8 mouse cellular contexts compared by ENCODE assay signal in the genomic region with DNA sequence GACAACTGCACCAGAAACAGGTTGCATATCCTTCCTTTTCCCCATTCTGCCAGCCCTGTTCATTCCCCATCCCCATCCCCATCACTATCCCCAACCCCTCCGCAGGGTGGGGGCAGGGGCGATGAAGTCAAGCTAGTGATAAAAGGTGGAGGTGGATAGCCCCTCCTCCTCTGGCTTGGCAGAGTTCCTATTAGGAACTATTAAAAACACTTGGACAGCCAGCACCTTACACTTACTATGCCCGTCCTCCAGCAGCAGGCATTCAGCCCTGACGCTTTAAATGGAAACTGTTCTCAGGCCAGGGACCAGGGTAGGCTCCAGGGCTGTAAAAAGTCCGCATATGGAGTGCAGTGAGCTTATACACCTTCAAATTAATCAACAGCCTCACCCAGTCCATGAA. TPM values are rescaled to one million over a fixed set of nuclear protein-coding genes. Genes with fewer than 3 reads are reported as not detected.
DNase-seq lines count a peak whose midpoint lies in the region; ATAC-seq and TF ChIP-seq lines count a peak whose summit lies in the region.

No protein-coding gene starts in this region.

- H3K36me3 ChIP-seq in kidney, adult 2 months (ENCODE audit: control insufficient read depth, insufficient read depth, low read length) = no peaks in the 10 kb centered on the region
- peaks cover 27% of the 10 kb centered on the region for H3K36me3 ChIP-seq in heart, adult 2 months (ENCODE audit: control insufficient read depth, insufficient read depth, low read length)
- H3K36me3 ChIP-seq in intestine, embryonic 16.5 days (ENCODE audit: control insufficient read depth, insufficient read depth, low read length) = no peaks in the 10 kb centered on the region
- H3K36me3 ChIP-seq in neural tube, embryonic 13.5 days = no peaks in the 10 kb centered on the region

- no peak for TF ChIP-seq POLR2A in kidney, adult 2 months (IDR thresholded peaks at IDR 0.05; ENCODE audit: low read depth, low read length)
- peak; percentile 75 for TF ChIP-seq POLR2A in heart, adult 2 months (IDR thresholded peaks at IDR 0.05; ENCODE audit: insufficient read depth, low read depth, low read length)

- peak; percentile 30 for DNase-seq in kidney, adult 2 months
- DNase-seq in kidney, adult 18-20 months = no peak
- DNase-seq in heart, adult 2 months = peak; percentile 65 to 69
- DNase-seq in adrenal gland, postnatal 14 days = no peak
- no peak for DNase-seq in adrenal gland, adult 18-20 months (ENCODE audit: low spot score in 2 of 2)
- DNase-seq in testis, postnatal 14 days (ENCODE audit: low spot score) = no peak

- H3K4me1 ChIP-seq in kidney, adult 2 months (ENCODE audit: control insufficient read depth, insufficient read depth, low read length) = no peaks in the 10 kb centered on the region
- peaks cover 18% of the 10 kb centered on the region for H3K4me1 ChIP-seq in heart, adult 2 months (ENCODE audit: control insufficient read depth, insufficient read depth, low read length)
- peaks cover 18% of the 10 kb centered on the region for H3K4me1 ChIP-seq in intestine, embryonic 16.5 days (ENCODE audit: control insufficient read depth, insufficient read depth, low read length)
- peaks cover 32% of the 10 kb centered on the region for H3K4me1 ChIP-seq in neural tube, embryonic 13.5 days (replicated peaks)

- H3K4me3 ChIP-seq in kidney, adult 2 months (ENCODE audit: insufficient read depth, low read depth, low read length) = no peak overlapping the region; the same call in 1 of the 2 replicates
- peak overlapping the region; percentile 95 for H3K4me3 ChIP-seq in heart, adult 2 months
- H3K4me3 ChIP-seq in intestine, embryonic 16.5 days (ENCODE audit: low read length) = peak overlapping the region; percentile 15; the same call in 1 of the 2 replicates
- peak overlapping the region; percentile 75 for H3K4me3 ChIP-seq in neural tube, embryonic 13.5 days

- H3K9me3 ChIP-seq in intestine, embryonic 16.5 days (ENCODE audit: control insufficient read depth, low read length) = no peaks in the 10 kb centered on the region
- no peaks in the 10 kb centered on the region for H3K9me3 ChIP-seq in neural tube, embryonic 13.5 days

- H3K79me2 ChIP-seq in heart, adult 2 months (replicated peaks; ENCODE audit: control insufficient read depth, insufficient read depth, low read length) = no peaks in the 10 kb centered on the region; the same call in 1 of the 2 replicates

- H3K4me2 ChIP-seq in intestine, embryonic 16.5 days (ENCODE audit: low read depth, low read length) = peak overlapping the region; percentile 95
- H3K4me2 ChIP-seq in neural tube, embryonic 13.5 days = peak overlapping the region; percentile 79

- no peak overlapping the region for H3K9ac ChIP-seq in heart, adult 2 months (ENCODE audit: low read depth, low read length)
- no peak overlapping the region for H3K9ac ChIP-seq in intestine, embryonic 16.5 days (ENCODE audit: low read depth, low read length)
- peak overlapping the region; percentile 87 for H3K9ac ChIP-seq in neural tube, embryonic 13.5 days

- H3K27ac ChIP-seq in kidney, adult 2 months (ENCODE audit: insufficient read depth, low read depth, low read length) = no peak overlapping the region
- peak overlapping the region; percentile 93 for H3K27ac ChIP-seq in heart, adult 2 months
- no peak overlapping the region for H3K27ac ChIP-seq in intestine, embryonic 16.5 days (ENCODE audit: low read length)
- H3K27ac ChIP-seq in neural tube, embryonic 13.5 days (replicated peaks) = no peak overlapping the region

- intact Hi-C loops in heart, adult 2 months (cut with DNase I) = loop anchor here (5.0 kb wide), 1 partner anchor 190 kb away; no protein-coding TSS in a partner anchor

- ATAC-seq in intestine, embryonic 16.5 days = no peak
- ATAC-seq in neural tube, embryonic 13.5 days (ENCODE audit: low read depth) = no peak

- TF ChIP-seq CTCF in kidney, adult 2 months (conservative IDR thresholded peaks at IDR 0.05; ENCODE audit: insufficient read depth, insufficient read length, low read depth, low read length) = no peak
- no peak for TF ChIP-seq CTCF in heart, adult 2 months (IDR thresholded peaks at IDR 0.05)

- no peaks in the 10 kb centered on the region for H3K27me3 ChIP-seq in kidney, adult 2 months (replicated peaks; ENCODE audit: control insufficient read depth, insufficient read depth, low read length)
- no peaks in the 10 kb centered on the region for H3K27me3 ChIP-seq in heart, adult 2 months (ENCODE audit: control insufficient read depth, insufficient read depth, low read length)
- peaks cover 24% of the 10 kb centered on the region for H3K27me3 ChIP-seq in intestine, embryonic 16.5 days (replicated peaks; ENCODE audit: control insufficient read depth, insufficient read depth, low read length)
- peaks cover 50% of the 10 kb centered on the region for H3K27me3 ChIP-seq in neural tube, embryonic 13.5 days

- TF ChIP-seq EP300 in heart, adult 2 months (IDR thresholded peaks at IDR 0.05; ENCODE audit: insufficient read depth, low read depth, low read length) = 0 out of 2 replicates have a peak, but pooled peaks have one; percentile 17

- WGBS in kidney, adult 2 months = 24% methylated on average over 5 of the region's 5 CpGs
- 23% methylated on average over 5 of the region's 5 CpGs for WGBS in heart, adult 2 months
- 17% methylated on average over 5 of the region's 5 CpGs for WGBS in intestine, embryonic 16.5 days
- 11% methylated on average over 5 of the region's 5 CpGs for WGBS in neural tube, embryonic 13.5 days

RNA-seq across cellular contexts. Expression of a gene that starts 2.3 kb away (rescaled TPM):
- polyA plus RNA-seq in kidney, adult 2 months (2012; rRNA removed) = 10.6 and 11.0 TPM in 2 replicates
- 100 to 1,000 TPM in 1 of 2 experiments, 10 to 100 TPM in 1; 89.4 to 131 TPM for total RNA-seq in heart, adult 2 months (2021)
- polyA plus RNA-seq in heart, adult 2 months (2012; rRNA removed) = 46.3 and 86.1 TPM in 2 replicates
- 0.64 and 0.66 TPM in 2 replicates for polyA plus RNA-seq in intestine, embryonic 16.5 days (2015; fragmentation: Nextera tagmentation; extraction: Ambion mirVana)
- 2.2 and 4.1 TPM in 2 replicates for polyA plus RNA-seq in neural tube, embryonic 13.5 days (2015; fragmentation: Nextera tagmentation; extraction: Ambion mirVana)
- total RNA-seq in adrenal gland, postnatal 14 days (2021) = 10.7 and 13.2 TPM in 2 replicates
- 10 to 100 TPM; 12.3 to 12.9 TPM for total RNA-seq in adrenal gland, adult 18-20 months (2021)

Comparison
In these comparisons a context has a peak if more than half of its experiments do, and no peak if none do; other contexts are left out.
1. DNase-seq: peak in kidney, adult 2 months (single experiment) and heart, adult 2 months (2 of 2); none in kidney, adult 18-20 months (single experiment), adrenal gland, postnatal 14 days (single experiment), adrenal gland, adult 18-20 months (0 of 2) and testis, postnatal 14 days (single experiment).